In the genomic region with DNA sequence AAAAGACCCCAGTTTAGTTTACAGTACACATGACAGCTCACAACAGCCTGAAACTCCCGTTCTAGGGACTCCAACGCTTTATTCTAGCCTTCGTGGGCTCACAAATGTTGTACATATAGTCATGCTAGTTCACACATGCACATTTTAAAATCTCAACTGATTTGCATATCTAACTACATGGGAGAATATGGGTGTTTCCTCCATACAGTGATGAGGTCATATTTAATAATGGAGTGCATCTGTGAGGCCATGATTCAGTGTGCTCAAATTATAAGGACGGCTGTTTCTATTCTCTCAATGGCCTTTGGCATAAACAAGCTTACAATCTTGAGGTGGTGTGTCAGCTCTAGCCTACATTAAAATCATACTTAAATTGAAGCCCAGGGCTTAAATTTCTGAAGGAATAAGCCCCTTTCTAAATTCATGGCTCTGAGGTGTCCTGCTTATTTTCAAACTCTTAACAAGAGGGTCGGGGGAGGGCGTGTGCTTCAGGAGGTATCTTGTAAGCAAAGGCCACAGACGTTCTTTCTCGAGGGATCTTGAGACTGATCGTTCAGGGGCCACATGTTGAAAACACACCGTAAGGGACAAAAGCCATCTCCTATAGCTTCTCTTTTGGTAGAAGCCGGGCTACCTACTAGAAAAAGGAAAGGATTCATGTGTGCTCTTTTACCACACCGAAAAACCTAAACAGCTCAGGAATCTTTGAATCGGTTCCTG, we compare ENCODE assay signal across 8 mouse cellular contexts. TPM values are rescaled to one million over a fixed set of nuclear protein-coding genes. Genes with fewer than 3 reads are reported as not detected.
DNase-seq lines count a peak whose midpoint lies in the region; ATAC-seq and TF ChIP-seq lines count a peak whose summit lies in the region.

No protein-coding gene starts in this region.

- H3K36me3 ChIP-seq in liver, embryonic 12.5 days = peaks cover 3% of the 10 kb centered on the region; the same call in 1 of the 2 replicates

- DNase-seq in gastrocnemius, adult 2 months = no peak
- DNase-seq in gastrocnemius, postnatal 25 days = no peak
- DNase-seq in CD4-positive helper T cell, adult 2 months (ENCODE audit: low read depth, low spot score) = peak; percentile 7
- no peak for DNase-seq in right cerebral cortex, postnatal 10 days (ENCODE audit: low spot score in 2 of 2)
- no peak for DNase-seq in yolk sac, embryonic 10.5 days (ENCODE audit: low spot score)
- no peak for DNase-seq in gastrocnemius, postnatal 4 days (ENCODE audit: low spot score in 2 of 2)

- H3K27me3 ChIP-seq in liver, embryonic 12.5 days (replicated peaks) = no peaks in the 10 kb centered on the region

- no peak for TF ChIP-seq CTCF in gastrocnemius, adult 2 months (IDR thresholded peaks at IDR 0.05)
- TF ChIP-seq CTCF in embryonic fibroblast, embryonic 13.5 days (IDR thresholded peaks at IDR 0.05; ENCODE audit: borderline replicate concordance, insufficient read depth, low read length) = no peak

- peak overlapping the region; percentile 82 for H3K4me2 ChIP-seq in liver, embryonic 12.5 days

- intact Hi-C loops in gastrocnemius, adult 2 months (cut with DNase I) = loop anchor here (5.0 to 10.0 kb wide), 3 partner anchors 98 to 370 kb away; partner anchors contain the start of gene Sgms1

- ATAC-seq in liver, embryonic 12.5 days = no peak

- WGBS in liver, embryonic 12.5 days (ENCODE audit: insufficient replicate concordance) = 16% methylated on average over 13 of the region's 13 CpGs

- H3K27ac ChIP-seq in gastrocnemius, adult 2 months = peak overlapping the region; percentile 86
- H3K27ac ChIP-seq in embryonic fibroblast, embryonic 13.5 days (ENCODE audit: insufficient read depth, low read length) = peak overlapping the region; percentile 23; the same call in 1 of the 2 replicates
- peak overlapping the region; percentile 95 for H3K27ac ChIP-seq in liver, embryonic 12.5 days

- no peaks in the 10 kb centered on the region for H3K9me3 ChIP-seq in liver, embryonic 12.5 days (replicated peaks)

- peak; percentile 12; the same call in 1 of the 2 replicates for TF ChIP-seq POLR2A in embryonic fibroblast, embryonic 13.5 days (IDR thresholded peaks at IDR 0.05; ENCODE audit: low read depth, low read length)

- no peaks in the 10 kb centered on the region for H3K4me1 ChIP-seq in embryonic fibroblast, embryonic 13.5 days (ENCODE audit: control insufficient read depth, insufficient read depth, low read length)
- peaks cover 65% of the 10 kb centered on the region for H3K4me1 ChIP-seq in liver, embryonic 12.5 days

- peak overlapping the region; percentile 96 for H3K4me3 ChIP-seq in gastrocnemius, adult 2 months
- peak overlapping the region; percentile 97 for H3K4me3 ChIP-seq in embryonic fibroblast, embryonic 13.5 days (ENCODE audit: insufficient read depth, low read length)
- H3K4me3 ChIP-seq in liver, embryonic 12.5 days = peak overlapping the region; percentile 87

- peak overlapping the region; percentile 95 for H3K9ac ChIP-seq in liver, embryonic 12.5 days

RNA-seq across cellular contexts. Expression of gene Minpp1, which starts 0.5 kb away (rescaled TPM):
- total RNA-seq in gastrocnemius, adult 2 months (2021) = 10 to 100 TPM; 14.4 to 14.6 TPM
- 10 to 100 TPM; 13.7 to 16.0 TPM for total RNA-seq in gastrocnemius, postnatal 25 days (2021)
- 50.8 and 53.2 TPM in 2 replicates for polyA plus RNA-seq in embryonic fibroblast, embryonic 13.5 days (2011; ENCODE audit: insufficient read length, low read depth, missing spikeins)
- 118 and 120 TPM in 2 replicates for polyA plus RNA-seq in liver, embryonic 12.5 days (2016; fragmentation: Nextera tagmentation; extraction: Ambion mirVana)
- 10 to 100 TPM; 30.4 to 31.8 TPM for total RNA-seq in gastrocnemius, postnatal 4 days (2021)

RNA-seq across cellular contexts. Expression of gene Rpl9-ps6, which starts 18.7 kb away (rescaled TPM):
- total RNA-seq in gastrocnemius, adult 2 months (2021) = 10 to 100 TPM; 27.1 to 36.4 TPM
- 10 to 100 TPM; 20.8 to 25.2 TPM for total RNA-seq in gastrocnemius, postnatal 25 days (2021)
- polyA plus RNA-seq in embryonic fibroblast, embryonic 13.5 days (2011; ENCODE audit: insufficient read length, low read depth, missing spikeins) = 446 and 530 TPM in 2 replicates
- 72.7 and 75.0 TPM in 2 replicates for polyA plus RNA-seq in liver, embryonic 12.5 days (2016; fragmentation: Nextera tagmentation; extraction: Ambion mirVana)
- 10 to 100 TPM; 51.0 to 54.2 TPM for total RNA-seq in gastrocnemius, postnatal 4 days (2021)

Comparison
In these comparisons a context has a peak if more than half of its experiments do, and no peak if none do; other contexts are left out.
1. H3K27ac ChIP-seq: peak in every context shown above with its lines; median percentile 95 in liver, embryonic 12.5 days; 86 in gastrocnemius, adult 2 months; 23 in embryonic fibroblast, embryonic 13.5 days.